Mouse (Mus musculus): ENCODE measurements around the gene Gtpbp2. TPM values are rescaled to one million over a fixed set of nuclear protein-coding genes. Genes with fewer than 3 reads are reported as not detected.

Gene Gtpbp2
- polyA plus RNA-seq, 1 experiment from 2014 or later, result 38.8 TPM

- Histone ChIP-seq H3K9ac (replicated peaks; ENCODE audit: low read depth) (no peak overlapping the region), H3K36me3 (ENCODE audit: insufficient read depth, low read length) (no peaks in the 10 kb centered on the region; the same call in 1 of the 2 replicates), H3K4me2 (replicated peaks; ENCODE audit: low read depth, low read length) (peak overlapping the region; percentile 69), H3K27ac (ENCODE audit: low read length) (peak overlapping the region; percentile 90), H3K9me3 (ENCODE audit: low read length) (no peaks in the 10 kb centered on the region), H3K27me3 (replicated peaks; ENCODE audit: insufficient read depth, low read length) (no peaks in the 10 kb centered on the region), H3K4me1 (ENCODE audit: insufficient read depth, low read depth, low read length) (peaks cover 3% of the 10 kb centered on the region; the same call in 1 of the 2 replicates), H3K4me3 (ENCODE audit: low read depth, low read length) (no peak overlapping the region)
- DNase-seq (ENCODE audit: low spot score), result no peak
- TF ChIP-seq CTCF (IDR thresholded peaks at IDR 0.05) (no peak), EP300 (IDR thresholded peaks at IDR 0.05) (no peak)
- 56% methylated on average over 2 of the region's 2 CpGs for WGBS
- ATAC-seq, result no peak
These were observed 1.6 kb upstream of the Gtpbp2 start for GRCm38 (mm10) chr17:46159236-46159635.

DNA sequence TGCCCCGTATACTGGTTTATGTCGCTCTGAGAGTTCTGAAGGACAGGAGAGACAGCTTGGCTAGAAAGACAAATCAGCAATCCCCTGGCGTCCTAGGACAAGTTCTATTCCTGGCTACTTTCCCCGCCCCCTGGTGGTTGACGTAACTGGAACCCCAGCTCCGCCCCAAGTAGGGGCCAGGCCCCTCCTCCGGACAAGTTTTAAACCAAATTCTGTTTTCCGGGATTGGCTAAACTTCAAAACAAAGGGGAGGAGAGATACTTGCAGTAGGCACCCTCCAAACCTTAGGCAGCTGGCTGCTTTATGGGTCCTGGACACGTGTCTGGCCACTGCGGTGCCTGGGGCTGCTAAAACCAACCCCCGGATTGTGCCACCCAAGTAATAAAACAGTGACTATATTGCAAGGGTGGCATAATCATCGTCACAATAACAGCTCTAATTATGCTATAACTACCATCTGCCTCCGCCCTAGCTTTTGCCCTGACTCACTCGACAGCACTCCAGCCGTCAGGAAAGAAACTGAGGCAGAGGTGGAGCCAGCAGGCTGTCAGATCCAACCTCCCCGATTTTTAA is 656 bp upstream of the Gtpbp2 start:
- no peaks in the 10 kb centered on the region for H3K27me3 ChIP-seq (replicated peaks; ENCODE audit: insufficient read depth, low read length)
- H3K4me3 ChIP-seq (ENCODE audit: low read depth, low read length), result peak overlapping the region; percentile 72
- WGBS, result 2% methylated on average over 16 of the region's 16 CpGs

DNA sequence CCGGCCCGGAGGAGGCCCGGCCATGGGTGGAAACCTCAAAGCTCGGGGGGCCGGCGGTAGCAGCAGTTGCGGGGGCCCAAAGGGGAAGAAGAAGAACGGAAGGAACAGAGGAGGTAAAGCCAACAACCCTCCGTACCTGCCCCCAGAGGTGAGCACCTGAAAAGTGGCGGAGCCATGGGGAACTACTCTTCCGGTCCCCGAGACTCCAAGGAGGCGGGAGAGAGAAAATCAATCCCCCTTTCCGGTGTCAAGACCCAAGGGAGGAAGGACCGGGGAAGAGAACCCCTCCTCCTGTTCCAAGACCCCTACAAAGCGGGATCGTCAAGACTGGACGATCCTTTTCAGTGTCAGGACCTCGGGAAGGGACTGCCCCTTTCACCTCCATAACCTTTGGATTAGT is 347 bp downstream of the Gtpbp2 start:
- 0% methylated on average over 19 of the region's 19 CpGs for WGBS
- DNase-seq (ENCODE audit: low spot score), result peak; percentile 70
- H3K9me3 ChIP-seq (ENCODE audit: low read length), result no peaks in the 10 kb centered on the region

More for the DNA sequence above, 656 bp upstream of the Gtpbp2 start:
- peak; percentile 40 for TF ChIP-seq EP300 (IDR thresholded peaks at IDR 0.05)
- peak; percentile 63 for TF ChIP-seq CTCF (IDR thresholded peaks at IDR 0.05)
- ATAC-seq (peak; percentile 68), DNase-seq (ENCODE audit: low spot score) (peak; percentile 98)
- Histone ChIP-seq H3K4me2 (replicated peaks; ENCODE audit: low read depth, low read length) (peak overlapping the region; percentile 69), H3K36me3 (ENCODE audit: insufficient read depth, low read length) (peaks cover 6% of the 10 kb centered on the region), H3K9ac (replicated peaks; ENCODE audit: low read depth) (no peak overlapping the region; the same call in 1 of the 2 replicates), H3K9me3 (ENCODE audit: low read length) (no peaks in the 10 kb centered on the region), H3K27ac (ENCODE audit: low read length) (peak overlapping the region; percentile 90), H3K4me1 (ENCODE audit: insufficient read depth, low read depth, low read length) (peaks cover 3% of the 10 kb centered on the region; the same call in 1 of the 2 replicates)

GRCm38 (mm10) chr17:46161710-46162109 is 878 bp downstream of the Gtpbp2 start:
- Histone ChIP-seq H3K4me3 (ENCODE audit: low read depth, low read length) (peak overlapping the region; percentile 72), H3K4me1 (ENCODE audit: insufficient read depth, low read depth, low read length) (peaks cover 3% of the 10 kb centered on the region; the same call in 1 of the 2 replicates), H3K27me3 (replicated peaks; ENCODE audit: insufficient read depth, low read length) (no peaks in the 10 kb centered on the region), H3K36me3 (ENCODE audit: insufficient read depth, low read length) (peaks cover 18% of the 10 kb centered on the region), H3K4me2 (replicated peaks; ENCODE audit: low read depth, low read length) (peak overlapping the region; percentile 65), H3K9me3 (ENCODE audit: low read length) (no peaks in the 10 kb centered on the region), H3K27ac (ENCODE audit: low read length) (peak overlapping the region; percentile 83), H3K9ac (replicated peaks; ENCODE audit: low read depth) (peak overlapping the region; percentile 58)
- TF ChIP-seq CTCF (IDR thresholded peaks at IDR 0.05) (no peak), EP300 (IDR thresholded peaks at IDR 0.05) (no peak)
- DNase-seq (ENCODE audit: low spot score) (no peak), ATAC-seq (no peak)
- WGBS, result 40% methylated on average over 9 of the region's 9 CpGs

More for the DNA sequence above, 347 bp downstream of the Gtpbp2 start:
- H3K27me3 ChIP-seq (replicated peaks; ENCODE audit: insufficient read depth, low read length), result no peaks in the 10 kb centered on the region
- TF ChIP-seq CTCF (IDR thresholded peaks at IDR 0.05) (no peak), EP300 (IDR thresholded peaks at IDR 0.05) (no peak)
- ATAC-seq, result peak; percentile 17
- peak overlapping the region; percentile 65 for H3K4me2 ChIP-seq (replicated peaks; ENCODE audit: low read depth, low read length)
- H3K4me3 ChIP-seq (ENCODE audit: low read depth, low read length), result peak overlapping the region; percentile 72
- peak overlapping the region; percentile 83 for H3K27ac ChIP-seq (ENCODE audit: low read length)
- peaks cover 3% of the 10 kb centered on the region; the same call in 1 of the 2 replicates for H3K4me1 ChIP-seq (ENCODE audit: insufficient read depth, low read depth, low read length)
- peak overlapping the region; percentile 58 for H3K9ac ChIP-seq (replicated peaks; ENCODE audit: low read depth)
- H3K36me3 ChIP-seq (ENCODE audit: insufficient read depth, low read length), result peaks cover 13% of the 10 kb centered on the region

GRCm38 (mm10) chr17:46162551-46162950 is 1.7 kb downstream of the Gtpbp2 start:
- ATAC-seq (no peak), DNase-seq (ENCODE audit: low spot score) (no peak)
- Histone ChIP-seq H3K4me1 (ENCODE audit: insufficient read depth, low read depth, low read length) (peaks cover 3% of the 10 kb centered on the region; the same call in 1 of the 2 replicates), H3K27ac (ENCODE audit: low read length) (peak overlapping the region; percentile 74), H3K36me3 (ENCODE audit: insufficient read depth, low read length) (peaks cover 25% of the 10 kb centered on the region), H3K4me2 (replicated peaks; ENCODE audit: low read depth, low read length) (peak overlapping the region; percentile 52), H3K27me3 (replicated peaks; ENCODE audit: insufficient read depth, low read length) (no peaks in the 10 kb centered on the region), H3K9ac (replicated peaks; ENCODE audit: low read depth) (0 out of 2 replicates have a peak overlapping the region, but pooled peaks have one; percentile 16), H3K9me3 (ENCODE audit: low read length) (no peaks in the 10 kb centered on the region), H3K4me3 (ENCODE audit: low read depth, low read length) (0 out of 2 replicates have a peak overlapping the region, but pooled peaks have one; percentile 20)
- TF ChIP-seq CTCF (IDR thresholded peaks at IDR 0.05), result no peak
- no peak for TF ChIP-seq EP300 (IDR thresholded peaks at IDR 0.05)
- 61% methylated on average over 7 of the region's 7 CpGs for WGBS

DNA sequence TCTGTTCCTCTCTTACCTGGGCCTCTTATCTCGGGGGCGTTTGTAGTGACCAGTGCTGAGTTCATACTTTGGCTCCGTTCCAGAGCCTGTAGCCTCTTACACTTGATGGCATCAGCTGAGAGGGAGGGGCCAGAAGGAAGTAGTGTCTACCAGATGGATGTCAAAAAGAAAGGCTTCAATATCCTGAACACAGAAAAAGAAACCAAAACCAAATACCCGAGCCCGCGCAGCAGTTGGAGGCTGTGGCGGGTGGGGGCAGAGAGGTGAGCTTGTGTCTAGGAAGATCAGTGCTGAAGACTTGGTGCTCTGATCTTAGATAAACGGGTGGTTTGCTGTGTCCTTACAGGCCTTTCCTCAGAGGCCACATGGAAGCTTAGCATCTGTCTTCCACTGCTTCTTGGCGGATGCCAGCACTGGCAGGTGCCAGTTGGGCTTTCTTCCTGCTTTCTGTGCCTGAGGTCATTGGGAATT is 2.2 kb downstream of the Gtpbp2 start:
- Histone ChIP-seq H3K4me1 (ENCODE audit: insufficient read depth, low read depth, low read length) (peaks cover 3% of the 10 kb centered on the region; the same call in 1 of the 2 replicates), H3K4me2 (replicated peaks; ENCODE audit: low read depth, low read length) (peak overlapping the region; percentile 52), H3K9ac (replicated peaks; ENCODE audit: low read depth) (0 out of 2 replicates have a peak overlapping the region, but pooled peaks have one; percentile 16), H3K27me3 (replicated peaks; ENCODE audit: insufficient read depth, low read length) (no peaks in the 10 kb centered on the region), H3K9me3 (ENCODE audit: low read length) (no peaks in the 10 kb centered on the region), H3K36me3 (ENCODE audit: insufficient read depth, low read length) (peaks cover 30% of the 10 kb centered on the region), H3K4me3 (ENCODE audit: low read depth, low read length) (peak overlapping the region; percentile 20; the same call in 1 of the 2 replicates), H3K27ac (ENCODE audit: low read length) (peak overlapping the region; percentile 74)
- TF ChIP-seq CTCF (IDR thresholded peaks at IDR 0.05), result no peak
- 0 out of 2 replicates have a peak, but pooled peaks have one; percentile 24 for TF ChIP-seq EP300 (IDR thresholded peaks at IDR 0.05)
- peak; percentile 6; the same call in 1 of the 2 replicates for ATAC-seq
- DNase-seq (ENCODE audit: low spot score), result peak; percentile 93
- 28% methylated on average over 9 of the region's 9 CpGs for WGBS
